Mouse (Mus musculus) cerebellum, postnatal 25 days (tissue): ENCODE data around the gene Fbxo42.

Source experiments
- DNase-seq, 2 experiments: peaks; one replicate each; pipeline ENCODE4 v3.0.0; 2021; ENCODE audit warnings: mixed read lengths in 2 of 2

The Fbxo42 gene

DNA sequence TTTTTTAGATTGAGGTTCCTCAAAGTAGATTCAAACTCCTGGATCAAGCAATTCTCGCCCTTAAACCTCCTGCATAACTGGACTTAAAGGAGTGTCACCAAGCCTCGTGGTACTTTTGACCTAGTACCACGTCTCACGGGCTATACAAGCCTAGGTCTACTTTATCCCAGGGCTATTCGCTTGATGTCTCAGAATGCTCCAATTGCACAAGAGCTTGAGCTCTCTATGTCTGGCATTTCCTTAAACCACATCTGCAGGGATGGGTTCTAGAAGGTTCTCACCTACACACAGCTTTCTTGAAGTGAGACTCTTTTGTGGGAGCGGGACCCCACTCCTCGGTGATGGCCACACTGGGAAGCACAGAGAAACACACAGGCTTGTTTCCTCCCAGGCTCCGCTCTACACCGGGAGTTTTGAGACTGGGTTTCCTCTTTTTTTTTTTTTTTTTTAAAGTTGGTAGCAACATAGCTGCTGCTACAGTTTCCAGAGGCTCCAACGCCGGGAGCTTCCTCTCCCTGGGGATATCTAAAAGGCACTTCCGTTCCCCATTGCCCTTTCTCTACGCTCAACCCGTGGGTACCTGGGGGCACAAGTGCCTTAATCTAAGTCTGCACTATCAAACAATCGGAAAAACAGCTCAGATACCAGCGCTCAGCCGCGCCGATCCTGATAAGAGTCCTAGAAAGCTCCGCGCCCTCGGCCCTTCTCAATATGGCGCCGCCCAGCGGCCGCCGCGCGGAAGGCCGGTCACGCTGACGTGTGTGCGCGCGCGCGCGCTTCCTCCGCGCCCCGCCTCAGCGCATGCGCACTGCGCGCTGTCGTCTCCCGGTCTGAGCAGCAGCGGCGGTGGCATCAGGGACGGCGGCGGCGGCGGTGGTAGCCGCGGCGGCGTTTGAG, at the start of gene Fbxo42:
Gene Fbxo42, plus strand, starts transcription at position 802 of the 897 bp plus-strand sequence.
- DNase-seq: peak; percentile 97

- DNase-seq: no peak
These were observed 48.8 kb upstream of the Fbxo42 start for GRCm38 (mm10) chr4:141098935-141099334.

DNA sequence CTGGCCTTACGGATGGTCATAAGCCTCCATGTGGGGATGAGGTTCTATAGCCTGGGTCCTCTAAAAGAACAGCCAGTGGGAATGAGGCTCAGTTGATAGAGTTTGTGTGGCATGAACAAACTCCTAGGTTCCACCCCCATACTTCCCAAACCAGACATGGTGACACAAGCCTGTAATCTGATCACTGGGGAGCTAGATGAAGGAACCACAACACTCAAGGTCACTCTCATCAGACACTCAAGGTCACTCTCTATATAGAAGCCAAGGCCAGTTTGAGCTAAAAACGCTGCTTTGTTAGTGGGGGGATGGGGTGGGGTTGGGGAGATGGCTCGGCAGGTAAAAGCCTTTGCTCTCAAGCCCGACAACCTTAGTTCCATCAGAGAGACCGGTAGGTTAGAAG, 47.8 kb upstream of the Fbxo42 start:
- no peak for DNase-seq

GRCm38 (mm10) chr4:141101291-141101690, 46.4 kb upstream of the Fbxo42 start:
- DNase-seq: no peak

- DNase-seq: no peak
These were observed 45.9 kb upstream of the Fbxo42 start for GRCm38 (mm10) chr4:141101855-141102254.

- DNase-seq: no peak
These were observed 41.1 kb upstream of the Fbxo42 start for GRCm38 (mm10) chr4:141106526-141107183.

DNA sequence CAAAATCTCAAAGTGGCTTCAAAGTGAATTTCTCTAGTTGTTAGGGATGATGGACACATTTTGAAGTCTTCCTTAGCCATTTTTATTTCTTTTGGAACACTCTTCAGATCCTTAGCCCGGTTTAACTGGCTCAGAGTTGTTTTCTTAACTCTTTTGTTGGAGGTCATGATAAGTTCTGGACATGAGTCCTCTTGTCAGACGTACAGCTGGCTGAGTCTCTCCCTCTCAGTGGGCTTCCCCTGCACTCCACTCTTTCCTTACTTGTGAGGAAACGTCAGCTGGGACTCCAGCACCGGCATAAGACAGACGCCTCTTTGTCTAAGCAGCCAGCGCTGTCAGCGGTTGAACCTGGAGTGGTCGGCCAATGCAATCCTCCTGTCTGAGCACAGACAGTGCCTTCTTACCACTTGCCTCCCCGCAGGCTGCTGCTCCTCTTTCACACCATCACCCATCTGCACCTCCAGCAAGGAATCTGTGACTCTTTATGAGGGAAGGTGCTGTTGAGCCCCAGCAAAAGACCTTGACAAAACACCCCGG, 39.4 kb upstream of the Fbxo42 start:
- no peak for DNase-seq

DNA sequence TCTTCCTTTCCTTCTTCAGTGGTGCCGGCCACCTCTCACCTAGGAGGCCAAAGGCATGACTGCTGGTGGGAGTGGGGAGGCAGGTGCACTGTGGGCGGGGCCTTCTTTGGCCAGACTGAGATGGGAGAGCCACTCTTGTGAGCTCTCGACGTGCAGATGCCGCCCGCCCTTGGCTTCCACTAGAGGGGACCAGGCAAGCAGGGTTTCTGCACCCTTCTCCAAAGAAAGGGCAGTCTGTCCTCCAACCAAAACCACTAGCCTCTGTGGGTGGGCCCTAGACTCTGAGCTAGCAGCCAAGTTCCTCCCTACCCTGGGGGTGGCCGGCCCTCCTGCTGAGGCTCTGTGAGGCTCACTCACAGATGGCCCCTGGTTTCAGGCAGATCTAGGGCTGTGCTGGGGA, 33.9 kb upstream of the Fbxo42 start:
- peak in 1 of 2 experiments; percentile 39 for DNase-seq

- peak; percentile 45 to 51 for DNase-seq
These were observed 33.2 kb upstream of the Fbxo42 start for GRCm38 (mm10) chr4:141114521-141114981.

GRCm38 (mm10) chr4:141115398-141115797, 32.3 kb upstream of the Fbxo42 start:
- DNase-seq: no peak

- DNase-seq: peak in 1 of 2 experiments; percentile 52
These were observed 29.0 kb upstream of the Fbxo42 start for GRCm38 (mm10) chr4:141118691-141119090.

DNA sequence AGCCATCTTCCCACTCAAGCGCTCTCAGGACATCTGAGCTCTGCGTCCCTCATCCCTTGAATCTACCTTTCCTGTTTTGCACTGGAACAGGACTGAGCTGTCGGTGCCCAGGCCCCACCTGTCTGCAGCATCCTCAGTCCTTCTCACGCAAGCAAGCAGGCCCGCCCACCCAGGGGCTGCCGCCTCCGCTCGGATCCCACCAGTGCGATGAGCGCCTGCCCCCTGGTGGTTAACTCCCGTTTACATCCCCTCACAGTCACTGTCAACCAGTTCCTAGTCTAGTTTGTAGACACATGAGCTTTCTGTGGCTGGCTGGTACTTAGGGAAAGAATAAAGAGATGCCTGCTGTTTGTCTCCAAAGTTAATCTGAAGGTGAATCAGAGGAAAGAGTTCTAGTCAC, 27.0 kb upstream of the Fbxo42 start:
- peak; percentile 48 to 73 for DNase-seq

DNA sequence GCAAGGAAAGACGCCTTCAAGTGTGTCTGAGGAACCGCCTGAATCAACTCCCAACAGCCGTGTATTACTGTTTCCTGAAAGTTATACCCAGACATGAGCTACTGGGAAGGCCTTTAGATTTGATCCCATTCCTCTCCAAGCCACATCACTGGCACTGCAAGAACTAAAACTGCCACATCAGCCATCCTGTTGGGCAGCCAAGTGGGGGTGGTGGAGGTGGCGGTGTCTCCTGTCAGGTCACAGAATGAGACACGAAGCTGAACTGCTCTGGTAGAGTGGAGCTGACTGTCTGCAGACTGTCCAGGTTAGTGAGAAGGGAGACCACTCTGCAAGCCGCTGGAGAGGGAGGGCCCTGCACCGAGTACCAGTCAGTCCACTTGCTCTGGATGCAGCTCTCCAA, 25.1 kb upstream of the Fbxo42 start:
- DNase-seq: no peak

DNA sequence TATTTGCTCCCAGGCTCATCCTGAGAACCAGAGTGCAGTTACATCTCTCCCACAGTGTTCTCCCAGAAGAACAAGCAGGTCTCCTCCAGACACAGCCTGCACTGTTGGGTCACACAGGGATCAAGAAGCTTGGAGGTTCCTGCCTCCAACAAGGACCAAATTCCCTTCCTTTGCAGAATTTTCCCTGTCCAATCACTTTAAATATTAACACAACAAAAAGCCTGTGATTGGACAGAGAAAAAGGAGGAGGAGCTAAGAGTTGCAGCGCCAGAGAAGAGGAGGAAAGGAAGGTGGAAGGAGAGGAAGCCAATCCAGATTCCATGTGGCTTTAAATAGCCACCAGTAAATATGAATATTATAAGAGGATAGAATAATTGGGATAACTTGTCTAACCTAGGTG, 24.6 kb upstream of the Fbxo42 start:
- DNase-seq: no peak

DNA sequence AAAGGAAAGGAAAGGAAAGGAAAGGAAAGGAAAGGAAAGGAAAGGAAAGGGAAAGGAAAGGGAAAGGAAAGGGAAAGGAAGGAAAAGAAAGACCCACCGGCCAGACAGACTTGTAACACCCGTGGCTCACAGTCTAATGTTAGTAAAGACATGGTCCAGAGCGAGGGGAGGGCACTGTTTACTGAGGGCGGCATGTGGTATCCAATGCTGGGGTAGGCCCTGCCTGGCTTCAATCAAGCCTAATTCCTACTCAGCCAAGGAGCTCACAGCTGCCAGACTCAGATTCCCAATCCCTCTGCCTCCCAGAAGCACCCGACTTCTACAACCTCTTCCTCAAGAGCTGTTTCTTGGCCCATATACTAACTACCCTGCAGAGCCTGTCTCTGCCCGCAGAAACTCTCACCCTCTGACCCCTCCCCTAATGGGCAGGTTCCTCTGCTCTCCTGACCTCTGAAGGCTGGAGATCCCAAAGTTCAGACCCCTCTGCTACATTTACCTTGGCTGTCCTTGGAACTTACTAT, 18.5 kb upstream of the Fbxo42 start:
- DNase-seq: no peak

GRCm38 (mm10) chr4:141130704-141131342, 16.9 kb upstream of the Fbxo42 start:
- DNase-seq: peak; percentile 41 to 65

DNA sequence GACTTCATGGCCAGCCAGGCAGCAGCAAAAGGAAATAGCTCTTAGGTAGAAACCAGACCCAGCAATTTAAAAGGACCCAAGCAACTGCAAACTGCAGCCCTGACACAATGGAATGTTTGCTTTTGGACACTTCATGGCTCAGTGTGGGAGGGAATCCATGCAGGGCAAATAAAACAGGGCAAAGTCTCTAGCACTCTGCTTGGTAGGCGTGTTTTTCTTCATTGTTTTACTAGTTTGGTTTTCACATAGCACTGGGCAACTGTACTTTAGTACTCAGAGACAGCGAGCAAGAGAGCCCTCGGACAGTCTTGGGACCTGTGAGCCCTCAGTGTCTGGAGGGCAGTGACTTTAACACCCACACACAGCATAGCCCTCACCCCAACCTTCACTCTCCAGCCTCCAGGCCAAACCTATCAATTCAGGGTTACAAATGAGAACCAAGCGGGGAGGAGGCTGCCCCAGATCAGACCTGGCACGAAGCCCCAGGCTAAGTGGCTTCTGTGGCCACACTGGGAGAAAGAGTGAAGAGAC, 16.1 kb upstream of the Fbxo42 start:
- DNase-seq: peak in 1 of 2 experiments; percentile 47

GRCm38 (mm10) chr4:141132191-141132590, 15.5 kb upstream of the Fbxo42 start:
- no peak for DNase-seq

DNA sequence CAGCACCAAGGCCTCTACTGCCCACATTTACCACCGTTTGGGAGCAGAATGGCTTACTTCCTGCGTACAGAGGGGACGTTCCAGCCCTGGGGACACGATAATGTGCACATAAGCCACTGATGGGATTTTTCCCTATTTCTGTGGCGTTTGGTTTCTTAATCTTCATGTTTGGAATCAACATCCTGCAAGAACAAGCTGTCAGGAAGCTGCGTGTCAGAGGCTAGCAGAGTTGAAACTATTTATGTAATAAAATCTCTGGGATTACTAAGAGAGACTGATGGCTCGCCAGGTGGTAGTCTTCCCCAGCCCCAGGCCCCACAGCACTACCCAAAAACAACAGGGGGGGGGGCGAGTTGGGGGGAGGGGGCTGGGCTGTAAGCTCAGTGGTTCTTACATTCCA, 14.5 kb upstream of the Fbxo42 start:
- DNase-seq: no peak

DNA sequence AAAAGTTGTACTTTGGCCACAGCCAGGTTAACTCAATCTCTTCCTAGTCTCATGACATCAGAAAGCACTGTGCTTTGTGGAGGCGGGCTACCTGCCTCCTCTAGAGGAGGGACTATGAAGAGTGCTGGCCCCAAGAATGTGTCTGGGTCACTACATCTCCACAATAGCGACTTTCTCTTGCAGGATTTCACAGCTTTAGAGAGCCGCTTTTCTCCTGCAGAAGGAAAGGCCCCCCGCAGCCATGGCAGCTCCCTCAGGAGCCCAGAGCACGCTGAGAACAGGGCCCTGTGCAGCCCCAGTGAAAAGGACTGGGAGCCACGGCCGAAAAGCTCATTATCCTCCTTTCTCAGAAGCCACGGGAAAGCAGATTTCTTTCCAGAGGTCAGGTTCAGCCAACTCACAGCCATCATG, 13.7 kb upstream of the Fbxo42 start:
- DNase-seq: peak in 1 of 2 experiments; percentile 35

- peak; percentile 49 to 63 for DNase-seq
These were observed 12.8 kb upstream of the Fbxo42 start for GRCm38 (mm10) chr4:141134751-141135530.

GRCm38 (mm10) chr4:141136126-141136525, 11.6 kb upstream of the Fbxo42 start:
- DNase-seq: no peak
